Mouse (Mus musculus): Measurements from ENCODE around the gene Zbtb44.

DNA sequence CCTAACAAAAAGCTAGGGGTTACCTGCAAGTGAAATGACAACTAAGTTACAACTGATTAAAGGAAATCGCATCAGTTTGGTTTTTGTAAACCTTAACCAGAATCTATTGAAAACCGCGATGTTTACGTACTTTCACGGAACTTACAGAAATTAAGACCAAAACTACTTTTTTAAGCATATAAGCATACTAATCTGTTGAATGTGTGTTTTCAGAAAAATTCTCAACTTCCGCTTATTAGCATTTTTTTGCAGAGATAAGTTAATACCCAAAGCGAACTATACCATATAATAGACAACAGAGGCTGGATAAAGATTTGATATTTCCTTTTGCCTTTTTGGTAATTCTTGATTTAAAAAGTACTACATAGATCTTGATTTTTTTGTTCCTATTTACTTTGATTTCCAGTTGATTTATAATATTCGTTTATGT is 985 bp downstream of the Zbtb44 start:
- no peak for TF ChIP-seq CTCF (IDR thresholded peaks at IDR 0.05)
- no peak for TF ChIP-seq EP300 (IDR thresholded peaks at IDR 0.05)

Measured in lung, postnatal 0 days (tissue).